Mouse (Mus musculus) midbrain, embryonic 10.5 days (tissue): ENCODE data around the gene Pou4f2. TPM values are rescaled to one million over a fixed set of nuclear protein-coding genes. Genes with fewer than 3 reads are reported as not detected.
A peak's percentile ranks its signal among the peaks of the same experiment; 100 is the strongest.

ENCODE experiments used
- DNase-seq: peaks from one replicate; pipeline ENCODE4 v3.0.0-alpha.2; 2017; ENCODE audit warnings: low spot score
- H3K27ac ChIP-seq: fragments of 300-500 bp; sonication (generic); replicated peaks from 2 replicates; pipeline ENCODE4 v1.5.1; 2016; ENCODE audit warnings: mild to moderate bottlenecking
- H3K27me3 ChIP-seq: fragments of 300-500 bp; sonication (generic); 2 replicates; pipeline ENCODE4 v1.6.1; 2016; ENCODE audit warnings: low read depth, mild to moderate bottlenecking; ENCODE audit not compliant: poor library complexity, severe bottlenecking
- H3K36me3 ChIP-seq: fragments of 300-500 bp; sonication (generic); 2 replicates; pipeline ENCODE4 v1.6.1; 2016; ENCODE audit warnings: mild to moderate bottlenecking, moderate library complexity
- H3K4me1 ChIP-seq: fragments of 300-500 bp; sonication (generic); 2 replicates; pipeline ENCODE4 v1.6.1; 2016
- H3K4me3 ChIP-seq: fragments of 300-500 bp; sonication (generic); 2 replicates; pipeline ENCODE4 v1.5.1; 2016; ENCODE audit warnings: mild to moderate bottlenecking, moderate library complexity
- H3K9me3 ChIP-seq: fragments of 300-500 bp; sonication (generic); replicated peaks from 2 replicates; pipeline ENCODE4 v1.6.1; 2016; ENCODE audit warnings: mild to moderate bottlenecking
- WGBS: fragments of 180-500 bp; shearing (Covaris S2); methylation state at CpG from one replicate; pipeline ENCODE4 v1.1.7; 2016; 5-methylcytosine and 5-hydroxymethylcytosine counted together
- polyA plus RNA-seq: library from polyadenylated mRNA; unstranded; fragments of >200 nt; fragmentation: Nextera tagmentation; extraction: Ambion mirVana; gene quantifications from 2 replicates; pipeline ENCODE4 v1.2.1, GENCODE M21; 2016

The Pou4f2 gene
- polyA plus RNA-seq, 1 experiment from 2014 or later: 0.20 TPM

- Histone ChIP-seq H3K27ac (no peak overlapping the region), H3K4me1 (peaks cover 37% of the 10 kb centered on the region), H3K36me3 (no peaks in the 10 kb centered on the region), H3K9me3 (no peaks in the 10 kb centered on the region), H3K4me3 (no peak overlapping the region), H3K27me3 (peaks cover 100% of the 10 kb centered on the region)
- 9% methylated on average over 5 of the region's 5 CpGs for WGBS
- DNase-seq: no peak
Observed at GRCm38 (mm10) chr8:78433318-78433717, 3.1 kb downstream of the Pou4f2 start.

DNA sequence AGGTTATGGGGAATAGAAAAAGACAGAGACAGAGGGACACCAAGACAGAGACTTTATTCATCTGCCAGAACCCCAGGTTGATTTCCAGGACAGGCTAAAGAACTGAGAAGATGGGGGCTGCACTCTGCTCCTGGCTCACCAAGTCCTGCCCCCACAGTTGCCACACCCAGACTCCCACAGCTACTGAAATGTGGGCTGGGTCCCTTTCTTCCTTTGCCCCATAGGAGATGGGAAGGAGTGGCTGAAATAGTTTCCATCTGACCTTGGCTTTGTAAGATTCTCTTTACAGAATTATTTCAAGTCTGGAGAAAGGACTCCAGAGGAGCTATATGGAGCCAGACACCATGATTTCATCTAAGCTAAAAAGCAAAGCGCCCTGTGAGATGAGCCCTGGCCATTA lies 4.0 kb downstream of the Pou4f2 start:
- DNase-seq: no peak
- WGBS: 13% methylated on average over 1 of the region's 1 CpGs
- Histone ChIP-seq H3K27me3 (peaks cover 100% of the 10 kb centered on the region), H3K4me3 (no peak overlapping the region), H3K9me3 (no peaks in the 10 kb centered on the region), H3K36me3 (no peaks in the 10 kb centered on the region), H3K4me1 (peaks cover 31% of the 10 kb centered on the region), H3K27ac (no peak overlapping the region)

GRCm38 (mm10) chr8:78431356-78431755 lies 5.1 kb downstream of the Pou4f2 start:
- H3K4me3 ChIP-seq: no peak overlapping the region
- H3K4me1 ChIP-seq: peaks cover 30% of the 10 kb centered on the region
- peak; percentile 62 for DNase-seq
- 5% methylated on average over 4 of the region's 4 CpGs for WGBS
- no peaks in the 10 kb centered on the region for H3K9me3 ChIP-seq
- no peak overlapping the region for H3K27ac ChIP-seq
- H3K36me3 ChIP-seq: no peaks in the 10 kb centered on the region
- peaks cover 100% of the 10 kb centered on the region for H3K27me3 ChIP-seq

DNA sequence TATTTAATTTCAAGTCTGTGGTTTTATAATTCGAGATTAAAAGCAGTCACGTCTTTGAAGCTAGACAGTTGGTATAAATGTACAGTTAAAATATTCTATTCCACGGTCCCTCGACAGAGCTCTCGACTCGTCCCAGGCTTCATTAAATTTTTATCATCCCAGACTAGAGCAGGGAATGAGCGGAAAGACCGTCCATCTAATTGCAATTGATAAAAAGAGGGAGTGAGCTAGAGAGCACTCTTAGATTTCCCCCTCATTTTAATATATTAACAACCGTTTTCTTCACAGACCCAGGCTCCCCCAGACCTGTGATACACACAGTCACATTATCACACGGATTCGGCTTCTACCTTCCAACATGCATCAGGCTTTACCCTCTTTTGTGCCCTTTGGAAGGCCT lies 8.3 kb downstream of the Pou4f2 start:
- no peaks in the 10 kb centered on the region for H3K36me3 ChIP-seq
- no peak for DNase-seq

GRCm38 (mm10) chr8:78427769-78428130 lies 8.7 kb downstream of the Pou4f2 start:
- Histone ChIP-seq H3K9me3 (no peaks in the 10 kb centered on the region), H3K27me3 (peaks cover 100% of the 10 kb centered on the region), H3K36me3 (no peaks in the 10 kb centered on the region), H3K27ac (no peak overlapping the region), H3K4me3 (peak overlapping the region; percentile 9; the same call in 1 of the 2 replicates), H3K4me1 (peaks cover 13% of the 10 kb centered on the region)
- no peak for DNase-seq
- WGBS: under 1% methylated on average over 8 of the region's 8 CpGs

More for the DNA sequence above, 8.3 kb downstream of the Pou4f2 start:
- no peaks in the 10 kb centered on the region for H3K9me3 ChIP-seq
- H3K4me1 ChIP-seq: peaks cover 13% of the 10 kb centered on the region
- no peak overlapping the region for H3K4me3 ChIP-seq
- H3K27me3 ChIP-seq: peaks cover 100% of the 10 kb centered on the region
- H3K27ac ChIP-seq: no peak overlapping the region
- 3% methylated on average over 11 of the region's 11 CpGs for WGBS

DNA sequence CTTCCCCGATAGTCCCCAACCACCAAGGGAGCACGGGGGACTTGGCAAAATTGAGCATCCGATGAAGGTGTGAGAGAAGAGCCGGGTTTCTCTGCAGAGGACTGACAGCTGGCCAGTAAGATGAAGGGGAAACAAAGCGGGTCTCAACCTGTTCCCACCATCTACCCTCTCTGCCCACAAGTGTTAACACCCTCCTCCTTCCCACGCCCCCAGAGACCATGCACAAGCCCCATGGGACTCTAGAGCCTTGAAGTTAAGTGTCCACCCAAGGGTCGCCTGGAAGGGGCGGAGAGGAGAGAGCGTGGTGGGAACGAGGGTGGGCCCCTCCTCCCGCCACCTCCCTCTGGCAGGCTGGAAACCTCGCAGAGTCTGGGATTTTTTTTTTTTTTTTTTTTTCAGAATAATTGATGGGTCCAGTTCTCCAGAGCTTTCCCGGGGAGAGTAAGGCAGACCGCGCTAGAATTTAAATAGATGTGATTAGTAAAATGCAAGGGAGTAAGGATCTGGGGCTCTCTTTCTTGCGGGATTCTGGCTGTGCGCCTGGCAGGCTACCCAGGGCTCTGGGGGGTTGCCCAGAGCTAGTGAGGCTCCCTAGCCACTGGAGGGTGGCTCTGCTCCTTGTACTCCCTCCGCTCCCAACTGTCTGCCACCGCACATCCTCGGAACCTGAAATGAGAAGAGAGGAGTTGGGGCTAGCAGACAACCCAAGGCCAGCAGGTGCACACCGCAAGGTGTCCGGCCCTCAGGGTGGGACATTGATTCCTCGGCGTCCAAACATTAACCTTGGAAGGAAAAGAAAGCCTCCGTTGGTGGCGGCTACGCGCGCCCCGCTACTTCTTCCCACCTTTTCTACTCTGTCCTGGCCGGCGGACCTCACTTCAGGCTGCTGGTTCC lies 9.3 kb downstream of the Pou4f2 start:
- no peaks in the 10 kb centered on the region for H3K9me3 ChIP-seq
- DNase-seq: peak; percentile 28
- H3K4me3 ChIP-seq: peak overlapping the region; percentile 23
- no peak overlapping the region for H3K27ac ChIP-seq
- H3K27me3 ChIP-seq: peaks cover 100% of the 10 kb centered on the region
- under 1% methylated on average over 32 of the region's 32 CpGs for WGBS
- peaks cover 13% of the 10 kb centered on the region for H3K4me1 ChIP-seq
- H3K36me3 ChIP-seq: no peaks in the 10 kb centered on the region

GRCm38 (mm10) chr8:78426455-78426854 lies 10.0 kb downstream of the Pou4f2 start:
- under 1% methylated on average over 10 of the region's 10 CpGs for WGBS
- H3K36me3 ChIP-seq: no peaks in the 10 kb centered on the region
- peaks cover 13% of the 10 kb centered on the region for H3K4me1 ChIP-seq
- H3K27me3 ChIP-seq: peaks cover 100% of the 10 kb centered on the region
- H3K9me3 ChIP-seq: no peaks in the 10 kb centered on the region
- DNase-seq: no peak
- no peak overlapping the region for H3K27ac ChIP-seq
- H3K4me3 ChIP-seq: peak overlapping the region; percentile 23

- Histone ChIP-seq H3K27me3 (peaks cover 100% of the 10 kb centered on the region), H3K9me3 (no peaks in the 10 kb centered on the region), H3K4me1 (peaks cover 31% of the 10 kb centered on the region), H3K27ac (no peak overlapping the region), H3K36me3 (no peaks in the 10 kb centered on the region), H3K4me3 (no peak overlapping the region)
- WGBS: 0% methylated on average over 1 of the region's 1 CpGs
- no peak for DNase-seq
Observed at GRCm38 (mm10) chr8:78423937-78424336, 12.5 kb downstream of the Pou4f2 start.

- Histone ChIP-seq H3K4me1 (peaks cover 18% of the 10 kb centered on the region), H3K36me3 (no peaks in the 10 kb centered on the region), H3K27me3 (peaks cover 74% of the 10 kb centered on the region), H3K27ac (peak overlapping the region; percentile 28), H3K4me3 (peak overlapping the region; percentile 54), H3K9me3 (no peaks in the 10 kb centered on the region)
- DNase-seq: peak; percentile 50
- 2% methylated on average over 19 of the region's 19 CpGs for WGBS
Observed at GRCm38 (mm10) chr8:78420101-78420503, 16.3 kb downstream of the Pou4f2 start.

DNA sequence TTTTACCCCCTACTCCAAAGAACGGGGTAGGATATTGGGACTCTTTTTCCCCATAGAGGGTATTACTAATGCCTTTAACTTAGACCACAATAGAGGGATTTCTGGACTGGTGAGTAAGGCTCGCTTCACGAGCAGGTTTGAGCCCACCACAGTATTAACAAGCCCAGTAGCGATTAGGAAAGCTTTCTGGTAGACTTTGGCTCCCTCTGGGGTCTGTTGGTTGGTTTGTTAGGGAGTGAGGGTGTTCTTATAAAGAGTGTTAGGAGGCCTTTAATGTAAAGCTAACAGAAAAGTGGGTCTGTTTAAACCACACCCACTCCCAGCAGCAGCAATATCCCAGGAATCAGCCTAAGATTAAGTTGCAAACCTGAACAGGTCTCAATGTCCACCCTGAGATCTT lies 17.2 kb downstream of the Pou4f2 start:
- DNase-seq: no peak
- H3K4me1 ChIP-seq: peaks cover 18% of the 10 kb centered on the region
- no peaks in the 10 kb centered on the region for H3K36me3 ChIP-seq
- H3K9me3 ChIP-seq: no peaks in the 10 kb centered on the region
- H3K4me3 ChIP-seq: peak overlapping the region; percentile 54
- H3K27ac ChIP-seq: no peak overlapping the region
- peaks cover 66% of the 10 kb centered on the region for H3K27me3 ChIP-seq
- WGBS: 10% methylated on average over 4 of the region's 4 CpGs

DNA sequence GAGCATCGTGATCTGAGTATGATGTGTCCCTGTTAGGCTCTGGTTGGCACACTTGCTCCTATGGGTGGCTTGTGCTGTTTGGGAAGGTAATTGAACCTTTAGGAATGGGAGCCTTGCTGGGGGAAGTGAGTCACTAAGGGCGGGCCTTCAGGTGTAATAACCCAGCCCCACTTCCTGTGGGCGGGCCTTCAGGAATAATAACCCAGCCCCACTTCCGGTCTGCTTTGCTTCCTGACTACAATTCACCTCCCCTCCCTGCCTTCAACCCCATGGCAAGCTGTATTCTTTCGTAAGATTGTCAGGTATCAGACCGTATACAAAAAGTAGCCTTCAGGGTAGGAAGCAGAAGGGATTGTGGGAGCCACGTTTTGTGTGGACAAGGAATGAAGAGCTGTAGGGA lies 45.7 kb downstream of the Pou4f2 start:
- no peaks in the 10 kb centered on the region for H3K27me3 ChIP-seq
- no peak overlapping the region for H3K4me3 ChIP-seq
- H3K4me1 ChIP-seq: no peaks in the 10 kb centered on the region
- WGBS: 93% methylated on average over 7 of the region's 7 CpGs
- no peaks in the 10 kb centered on the region for H3K9me3 ChIP-seq
- H3K27ac ChIP-seq: no peak overlapping the region
- no peak for DNase-seq
- no peaks in the 10 kb centered on the region for H3K36me3 ChIP-seq
